Comparison of ENCODE assay signal across 8 mouse cellular contexts in the genomic region with DNA sequence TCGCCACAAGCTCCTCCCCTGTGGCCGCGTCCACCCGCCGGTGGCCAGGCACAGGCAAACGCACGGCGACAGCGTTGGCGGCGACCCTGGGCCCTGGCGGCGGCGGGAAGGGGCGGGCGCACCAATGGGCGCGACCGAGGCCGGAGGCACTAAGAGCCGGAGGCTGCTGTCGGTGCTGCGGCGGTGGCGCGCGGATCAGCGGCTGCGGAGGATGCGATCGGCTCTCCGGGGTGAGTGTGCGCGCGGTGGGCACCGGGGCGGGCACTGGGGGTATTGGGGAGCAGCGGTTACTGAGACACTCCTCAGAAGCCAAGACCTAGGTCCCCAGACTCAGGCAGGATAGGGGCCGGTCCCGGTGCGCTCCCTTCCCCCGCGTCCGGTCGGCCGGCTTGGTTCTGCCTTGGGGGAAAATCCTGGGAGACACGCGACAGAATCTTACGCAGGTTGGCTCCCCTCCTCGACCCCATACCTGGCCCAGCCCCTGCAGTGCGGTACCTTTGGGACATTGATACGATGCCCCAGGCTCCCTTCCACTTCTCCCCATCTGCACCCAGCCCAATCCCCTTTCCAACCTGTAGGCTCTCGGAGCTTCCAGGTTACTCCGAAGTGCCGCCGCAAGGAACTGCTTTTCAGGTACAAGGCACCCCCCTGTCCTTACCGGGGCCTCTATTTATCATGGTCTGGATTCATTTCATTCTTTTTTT. TPM values are rescaled to one million over a fixed set of nuclear protein-coding genes. Genes with fewer than 3 reads are reported as not detected.
A peak's percentile ranks its signal among the peaks of the same experiment; 100 is the strongest.
DNase-seq lines count a peak whose midpoint lies in the region; ATAC-seq and TF ChIP-seq lines count a peak whose summit lies in the region.

Dnajc6 (plus strand) TSS at position 115 of the 704 bp plus-strand sequence.

- H3K9me3 ChIP-seq in heart, embryonic 13.5 days = no peaks in the 10 kb centered on the region

- TF ChIP-seq POLR2A in testis, adult 2 months (IDR thresholded peaks at IDR 0.05; ENCODE audit: control insufficient read depth, low read depth, low read length) = no peak

- peaks cover 60% of the 10 kb centered on the region for H3K27me3 ChIP-seq in heart, embryonic 13.5 days (replicated peaks)
- H3K27me3 ChIP-seq in testis, adult 2 months (ENCODE audit: control insufficient read depth, insufficient read depth, low read length) = no peaks in the 10 kb centered on the region

- no peaks in the 10 kb centered on the region for H3K36me3 ChIP-seq in heart, embryonic 13.5 days
- H3K36me3 ChIP-seq in testis, adult 2 months (ENCODE audit: control insufficient read depth, insufficient read depth, low read length) = no peaks in the 10 kb centered on the region

- peak within 1 kb of the TSS; percentile 74 for H3K9ac ChIP-seq in heart, embryonic 13.5 days

- peak within 1 kb of the TSS; percentile 69 for H3K4me3 ChIP-seq in heart, embryonic 13.5 days
- peak within 1 kb of the TSS; percentile 89 for H3K4me3 ChIP-seq in testis, adult 2 months (ENCODE audit: control insufficient read depth, low read depth, low read length)

- no peak within 1 kb of the TSS for H3K27ac ChIP-seq in heart, embryonic 13.5 days (replicated peaks)
- H3K27ac ChIP-seq in testis, adult 2 months (ENCODE audit: control insufficient read depth, insufficient read depth, low read depth, low read length) = no peak within 1 kb of the TSS

- H3K4me1 ChIP-seq in heart, embryonic 13.5 days = peaks cover 16% of the 10 kb centered on the region
- peaks cover 13% of the 10 kb centered on the region for H3K4me1 ChIP-seq in testis, adult 2 months (ENCODE audit: control insufficient read depth, insufficient read depth, low read length)

- no peak for ATAC-seq in heart, embryonic 13.5 days (ENCODE audit: extremely low read depth, insufficient number of reproducible peaks, low FRiP score, low TSS enrichment)

- no peak for TF ChIP-seq CTCF in testis, adult 2 months (IDR thresholded peaks at IDR 0.05; ENCODE audit: control insufficient read depth, insufficient read depth, insufficient replicate concordance, low read depth, low read length)

- peak within 1 kb of the TSS; percentile 98 for H3K4me2 ChIP-seq in heart, embryonic 13.5 days

- DNase-seq in adrenal gland, adult 18-20 months (ENCODE audit: low spot score in 2 of 2) = peak; percentile 49 to 53
- no peak for DNase-seq in adrenal gland, adult 8-10 months
- DNase-seq in CD4-positive, CD25-positive, alpha-beta regulatory T cell, adult 2 months (ENCODE audit: low read depth, low spot score) = peak; percentile 45
- peak; percentile 68 to 70 for DNase-seq in cerebellum, postnatal 14 days
- DNase-seq in kidney, postnatal 4 days = peak; percentile 37 to 57
- peak; percentile 12 for DNase-seq in lung, postnatal 14 days

- under 1% methylated on average over 57 of the region's 57 CpGs for WGBS in heart, embryonic 13.5 days

RNA-seq across cellular contexts. Expression of gene Dnajc6, which starts in this region (rescaled TPM):
- total RNA-seq in adrenal gland, adult 18-20 months (2021) = 1 to 10 TPM; 5.0 to 5.4 TPM
- 10 to 100 TPM in 2 of 4 experiments, 1 to 10 TPM in 2; 5.8 to 20.3 (median 11.7) TPM for total RNA-seq in adrenal gland, adult 8-10 months (2022)
- 0.16 and 0.39 TPM in 2 replicates for polyA plus RNA-seq in heart, embryonic 13.5 days (2015; fragmentation: Nextera tagmentation; extraction: Ambion mirVana)
- 1.5 TPM in 2 replicates for polyA plus RNA-seq in testis, adult 2 months (2012; rRNA removed)
